Mouse (Mus musculus) olfactory bulb, adult 2 months (tissue): ENCODE data around the gene Tnfrsf9.

ENCODE experiments used
- CTCF ChIP-seq: fragments of 200-500 bp; IDR thresholded peaks from 2 replicates; pipeline ENCODE4 v1.5.1; 2012; ENCODE audit warnings: low read depth, mild to moderate bottlenecking, low read length, moderate library complexity; ENCODE audit not compliant: insufficient read depth
- POLR2A ChIP-seq: fragments of 200-500 bp; IDR thresholded peaks from 2 replicates; pipeline ENCODE4 v1.6.1; 2012; ENCODE audit warnings: mild to moderate bottlenecking, low read depth, low read length, moderate library complexity; ENCODE audit not compliant: insufficient read depth

DNA sequence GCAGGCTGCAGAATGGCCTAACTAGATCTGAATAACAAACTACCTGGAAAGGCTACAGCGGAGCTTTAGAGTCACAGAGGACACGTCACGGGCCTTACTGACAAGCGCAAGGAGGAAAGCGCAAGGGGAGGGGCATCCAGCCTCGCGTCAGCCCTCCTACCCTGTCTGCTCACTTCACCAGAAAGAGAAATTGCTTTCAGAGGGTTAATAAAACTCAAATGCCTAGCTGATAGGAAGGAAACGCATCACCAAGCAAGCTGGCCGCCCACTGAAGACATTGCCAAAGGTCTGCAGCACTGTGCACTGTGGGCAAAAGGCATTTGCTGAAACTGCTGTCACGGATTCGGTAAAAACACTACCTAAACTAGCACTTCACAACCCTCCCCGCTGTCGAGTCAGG, 13.9 kb upstream of the Tnfrsf9 start:
- TF ChIP-seq CTCF (no peak), POLR2A (no peak)
